Mouse (Mus musculus) brain, embryonic 14.5 days (tissue): ENCODE data around the gene Mctp2.

Experiments used
- CTCF ChIP-seq: fragments of 200-500 bp; IDR thresholded peaks from 2 replicates; pipeline ENCODE4 v1.5.1; 2012; ENCODE audit warnings: inconsistent platforms, mild to moderate bottlenecking, moderate library complexity, borderline replicate concordance; ENCODE audit not compliant: insufficient read depth, insufficient read length; ENCODE audit errors: extremely low read depth
- POLR2A ChIP-seq: fragments of 200-500 bp; IDR thresholded peaks from 2 replicates; pipeline ENCODE4 v1.6.1; 2012; ENCODE audit warnings: mild to moderate bottlenecking, inconsistent platforms, borderline replicate concordance; ENCODE audit not compliant: poor library complexity, insufficient read depth, insufficient read length, severe bottlenecking; ENCODE audit errors: extremely low read depth

DNA sequence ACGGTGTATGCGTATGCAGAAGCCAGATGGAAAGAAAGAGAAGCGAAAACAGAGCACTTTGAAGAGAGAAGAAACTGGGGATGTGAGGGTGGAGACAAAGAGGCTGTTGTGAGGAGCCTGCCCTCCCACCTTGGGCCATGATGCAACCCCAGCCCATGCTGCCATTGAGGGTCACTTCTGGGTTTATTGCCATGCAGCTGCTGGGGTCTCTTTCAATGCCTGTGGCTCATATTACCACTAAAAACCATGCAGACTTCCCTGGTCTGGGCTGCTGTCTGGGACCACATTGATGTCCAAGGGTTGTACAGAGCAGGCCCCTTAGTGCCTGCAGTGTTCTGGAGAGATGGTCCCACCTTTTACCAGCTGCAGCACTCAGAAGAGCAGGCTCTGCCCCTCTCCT is 210.0 kb downstream of the Mctp2 start:
- TF ChIP-seq POLR2A (no peak), CTCF (no peak)
